Mouse (Mus musculus) cerebellum, postnatal 10 days (tissue): ENCODE results near the gene Plekha5.

Experiments
- DNase-seq, 2 experiments: peaks; one replicate each; pipeline ENCODE4 v3.0.0; 2021; ENCODE audit warnings: mixed read lengths in 2 of 2

Plekha5 gene

GRCm38 (mm10) chr6:140620531-140621349, 196.9 kb downstream of the Plekha5 start:
- no peak for DNase-seq

GRCm38 (mm10) chr6:140621622-140622021, 197.8 kb downstream of the Plekha5 start:
- DNase-seq = no peak

GRCm38 (mm10) chr6:140622391-140623225, 198.8 kb downstream of the Plekha5 start, which contains the start of gene Aebp2:
Gene Aebp2 (plus strand): TSS chr6:140622663.
- DNase-seq = peak in 1 of 2 experiments; percentile 31

- DNase-seq = peak; percentile 95 to 97
Measured at GRCm38 (mm10) chr6:140623226-140624095, 199.6 kb downstream of the Plekha5 start.

- DNase-seq = peak; percentile 62 to 63
Measured at GRCm38 (mm10) chr6:140624096-140625051, 200.5 kb downstream of the Plekha5 start.

GRCm38 (mm10) chr6:140629176-140629859, 205.5 kb downstream of the Plekha5 start:
- DNase-seq = no peak

GRCm38 (mm10) chr6:140630306-140630705, 206.5 kb downstream of the Plekha5 start:
- no peak for DNase-seq

GRCm38 (mm10) chr6:140633616-140634015, 209.8 kb downstream of the Plekha5 start:
- peak; percentile 57 to 75 for DNase-seq

- DNase-seq = no peak
Measured at GRCm38 (mm10) chr6:140636290-140636689, 212.4 kb downstream of the Plekha5 start.

- no peak for DNase-seq
Measured at GRCm38 (mm10) chr6:140642010-140642409, 218.2 kb downstream of the Plekha5 start.

GRCm38 (mm10) chr6:140642655-140643054, 218.8 kb downstream of the Plekha5 start:
- DNase-seq = no peak

- no peak for DNase-seq
Measured at GRCm38 (mm10) chr6:140645931-140646330, 222.1 kb downstream of the Plekha5 start.
